Mouse (Mus musculus) kidney, adult 2 months (tissue): Measurements from ENCODE around the gene Rhox4e.
"Not testable (repeated sequence)": the region's sequence is repeated elsewhere in the genome, so short reads cannot be mapped to it uniquely, and the experiment has no call there.

Experiments used
- CTCF ChIP-seq: fragments of 200-500 bp; conservative IDR thresholded peaks from 2 replicates; pipeline ENCODE4 v1.5.1; 2011; ENCODE audit warnings: low read depth, mild to moderate bottlenecking, control low read depth, low read length, moderate library complexity, mixed read lengths; ENCODE audit not compliant: insufficient read depth, insufficient read length
- POLR2A ChIP-seq: fragments of 200-500 bp; IDR thresholded peaks from one replicate; pipeline ENCODE4 v1.6.1; 2011; ENCODE audit warnings: low read depth, low read length, control low read depth

GRCm38 (mm10) chrX:37541719-37542118 lies 15.5 kb upstream of the Rhox4e start, which contains the start of gene Rhox3e:
- not testable (repeated sequence) for TF ChIP-seq CTCF, POLR2A
